19 mouse cellular contexts compared by ENCODE assay signal in genomic region chr1:133379254-133379985, GRCm38 (mm10). TPM values are rescaled to one million over a fixed set of nuclear protein-coding genes. Genes with fewer than 3 reads are reported as not detected.
DNase-seq lines count a peak whose midpoint lies in the region; ATAC-seq and TF ChIP-seq lines count a peak whose summit lies in the region.
"Had no signal": no experiment of that assay in that cellular context is flagged by ENCODE, and none has a peak within 500 bp of the region (broad histone marks: within the 10 kb centered on the region; RNA-seq: fewer than 3 reads in every experiment).

No protein-coding gene starts in this region.

- ATAC-seq in kidney, embryonic 14.5 days (ENCODE audit: low FRiP score, low TSS enrichment) = no peak
- ATAC-seq in midbrain, postnatal 0 days (ENCODE audit: low FRiP score) = no peak
- ATAC-seq in midbrain, embryonic 14.5 days (ENCODE audit: low FRiP score, low TSS enrichment) = no peak
- no peak for ATAC-seq in CD4-positive, CD25-positive, alpha-beta regulatory T cell, adult 4 months

- peak; percentile 94 for DNase-seq in heart, adult 11 months
- no peak for DNase-seq in heart, adult 18-20 months
- DNase-seq in kidney, adult 18-20 months = peak; percentile 45
- no peak for DNase-seq in midbrain, postnatal 0 days (ENCODE audit: low spot score)
- DNase-seq in midbrain, embryonic 14.5 days = no peak
- no peak for DNase-seq in limb, embryonic 10.5 days (ENCODE audit: low spot score)
- DNase-seq: cerebellum, postnatal 14 days; gastrocnemius, postnatal 36 days; heart, postnatal 10 days had no signal

- no peaks in the 10 kb centered on the region for H3K9me3 ChIP-seq in kidney, embryonic 14.5 days (ENCODE audit: control insufficient read depth, low read length)
- no peaks in the 10 kb centered on the region for H3K9me3 ChIP-seq in midbrain, postnatal 0 days (ENCODE audit: low read length)
- H3K9me3 ChIP-seq in midbrain, embryonic 14.5 days (ENCODE audit: control insufficient read depth, low read length) = no peaks in the 10 kb centered on the region
- no peaks in the 10 kb centered on the region for H3K9me3 ChIP-seq in limb, embryonic 10.5 days (replicated peaks)
- H3K9me3 ChIP-seq: limb, embryonic 12.5 days had no signal

- WGBS in kidney, embryonic 14.5 days = 68% methylated on average over 10 of the region's 10 CpGs
- 61% methylated on average over 10 of the region's 10 CpGs for WGBS in midbrain, postnatal 0 days
- WGBS in midbrain, embryonic 14.5 days = 62% methylated on average over 10 of the region's 10 CpGs
- WGBS in limb, embryonic 10.5 days = 63% methylated on average over 10 of the region's 10 CpGs

- H3K9ac ChIP-seq in kidney, embryonic 14.5 days (ENCODE audit: low read depth, low read length) = no peak overlapping the region
- H3K9ac ChIP-seq in midbrain, postnatal 0 days (replicated peaks; ENCODE audit: low read length, poor library complexity, severe bottlenecking) = 0 out of 2 replicates have a peak overlapping the region, but pooled peaks have one; percentile 1
- no peak overlapping the region for H3K9ac ChIP-seq in midbrain, embryonic 14.5 days (replicated peaks; ENCODE audit: low read length)
- H3K9ac ChIP-seq: limb, embryonic 12.5 days had no signal

- H3K4me1 ChIP-seq in kidney, embryonic 14.5 days (ENCODE audit: control insufficient read depth, insufficient read depth, low read length) = peaks cover 3% of the 10 kb centered on the region; the same call in 1 of the 2 replicates
- H3K4me1 ChIP-seq in midbrain, postnatal 0 days (ENCODE audit: insufficient read depth, low read length) = no peaks in the 10 kb centered on the region
- no peaks in the 10 kb centered on the region for H3K4me1 ChIP-seq in midbrain, embryonic 14.5 days (ENCODE audit: control insufficient read depth, insufficient read depth, low read length)
- peaks cover 30% of the 10 kb centered on the region for H3K4me1 ChIP-seq in limb, embryonic 10.5 days

- no peak for TF ChIP-seq CTCF in midbrain, postnatal 0 days (IDR thresholded peaks at IDR 0.05)

- H3K4me3 ChIP-seq in kidney, embryonic 14.5 days (ENCODE audit: low read length) = no peak overlapping the region
- no peak overlapping the region for H3K4me3 ChIP-seq in midbrain, postnatal 0 days (ENCODE audit: low read depth, low read length)
- no peak overlapping the region for H3K4me3 ChIP-seq in midbrain, embryonic 14.5 days (replicated peaks; ENCODE audit: low read depth, low read length)
- H3K4me3 ChIP-seq in limb, embryonic 10.5 days = no peak overlapping the region
- H3K4me3 ChIP-seq: layer of hippocampus, adult 2 months; limb, embryonic 12.5 days; myocyte had no signal

- H3K36me3 ChIP-seq in kidney, embryonic 14.5 days (ENCODE audit: control insufficient read depth, insufficient read depth, low read length) = peaks cover 20% of the 10 kb centered on the region; the same call in 1 of the 2 replicates
- peaks cover 8% of the 10 kb centered on the region; the same call in 1 of the 2 replicates for H3K36me3 ChIP-seq in midbrain, postnatal 0 days (ENCODE audit: insufficient read depth, low read length)
- peaks cover 7% of the 10 kb centered on the region for H3K36me3 ChIP-seq in midbrain, embryonic 14.5 days (ENCODE audit: control insufficient read depth, insufficient read depth, low read length)
- peaks cover 16% of the 10 kb centered on the region for H3K36me3 ChIP-seq in limb, embryonic 10.5 days

- H3K27ac ChIP-seq in kidney, embryonic 14.5 days (ENCODE audit: low read depth, low read length) = no peak overlapping the region
- no peak overlapping the region for H3K27ac ChIP-seq in midbrain, postnatal 0 days (ENCODE audit: low read depth, low read length)
- no peak overlapping the region for H3K27ac ChIP-seq in midbrain, embryonic 14.5 days (replicated peaks; ENCODE audit: low read depth, low read length)
- H3K27ac ChIP-seq in limb, embryonic 10.5 days = peak overlapping the region; percentile 17; the same call in 1 of the 2 replicates
- H3K27ac ChIP-seq: layer of hippocampus, adult 2 months; limb, embryonic 12.5 days had no signal

- no peaks in the 10 kb centered on the region for H3K27me3 ChIP-seq in kidney, embryonic 14.5 days (ENCODE audit: control insufficient read depth, insufficient read depth, low read length)
- no peaks in the 10 kb centered on the region for H3K27me3 ChIP-seq in midbrain, postnatal 0 days (ENCODE audit: insufficient read depth, low read length)
- no peaks in the 10 kb centered on the region for H3K27me3 ChIP-seq in midbrain, embryonic 14.5 days (ENCODE audit: control insufficient read depth, insufficient read depth, low read length)
- H3K27me3 ChIP-seq in limb, embryonic 10.5 days (ENCODE audit: low read depth, poor library complexity, severe bottlenecking) = no peaks in the 10 kb centered on the region
- H3K27me3 ChIP-seq: limb, embryonic 12.5 days had no signal

- H3K4me2 ChIP-seq in kidney, embryonic 14.5 days (replicated peaks; ENCODE audit: low read depth, low read length) = no peak overlapping the region
- H3K4me2 ChIP-seq in midbrain, postnatal 0 days (ENCODE audit: low read depth, low read length, poor library complexity, severe bottlenecking) = no peak overlapping the region
- H3K4me2 ChIP-seq in midbrain, embryonic 14.5 days (ENCODE audit: low read length) = no peak overlapping the region
- H3K4me2 ChIP-seq: limb, embryonic 12.5 days had no signal

RNA-seq across cellular contexts. Expression of gene Etnk2, which starts 16.0 kb away (rescaled TPM):
- total RNA-seq in heart, adult 18-20 months (2021) = under 1 TPM; 0.21 to 0.52 TPM
- 1.7 and 2.0 TPM in 2 replicates for polyA plus RNA-seq in kidney, embryonic 14.5 days (2014; fragmentation: Nextera tagmentation; extraction: Ambion mirVana)
- 49.8 and 52.0 TPM in 2 replicates for total RNA-seq in midbrain, postnatal 0 days (2014; rRNA removed)
- 34.5 and 37.2 TPM in 2 replicates for polyA plus RNA-seq in midbrain, postnatal 0 days (2015; fragmentation: Nextera tagmentation; extraction: Ambion mirVana)
- polyA plus RNA-seq in midbrain, embryonic 14.5 days (2014; fragmentation: Nextera tagmentation; extraction: Ambion mirVana) = 11.2 and 15.6 TPM in 2 replicates
- polyA plus RNA-seq in limb, embryonic 10.5 days (2016; fragmentation: Nextera tagmentation; extraction: Ambion mirVana) = 1.7 and 2.0 TPM in 2 replicates
- polyA plus RNA-seq in CD4-positive, CD25-positive, alpha-beta regulatory T cell, adult 4 months (2017; shearing (Covaris generic)) = not detected
- total RNA-seq: megakaryocyte progenitor cell, adult 5-6 weeks had no signal

RNA-seq across cellular contexts. Expression of gene Ren1, which starts 29.1 kb away (rescaled TPM):
- total RNA-seq in heart, adult 18-20 months (2021) = not detected
- polyA plus RNA-seq in kidney, embryonic 14.5 days (2014; fragmentation: Nextera tagmentation; extraction: Ambion mirVana) = 50.2 and 92.1 TPM in 2 replicates
- total RNA-seq in midbrain, postnatal 0 days (2014; rRNA removed) = 0.14 TPM in 1 of 2 replicates, not detected in the other
- 0.23 TPM in 1 of 2 replicates, not detected in the other for polyA plus RNA-seq in midbrain, postnatal 0 days (2015; fragmentation: Nextera tagmentation; extraction: Ambion mirVana)
- not detected in 2 replicates for polyA plus RNA-seq in midbrain, embryonic 14.5 days (2014; fragmentation: Nextera tagmentation; extraction: Ambion mirVana)
- 0.09 TPM in 1 of 2 replicates, not detected in the other for polyA plus RNA-seq in limb, embryonic 10.5 days (2016; fragmentation: Nextera tagmentation; extraction: Ambion mirVana)
- not detected for polyA plus RNA-seq in CD4-positive, CD25-positive, alpha-beta regulatory T cell, adult 4 months (2017; shearing (Covaris generic))
- total RNA-seq: gastrocnemius, postnatal 36 days; layer of hippocampus, adult 2 months; left cerebral cortex, adult 18-20 months; megakaryocyte progenitor cell, adult 5-6 weeks had no signal
- polyA plus RNA-seq: embryonic facial prominence, embryonic 11.5 days; limb, embryonic 12.5 days; myocyte; spleen, adult 2 months had no signal

RNA-seq across cellular contexts. Expression of gene Sox13, which starts 44.8 kb away (rescaled TPM):
- 10 to 100 TPM in 1 of 2 experiments, 1 to 10 TPM in 1; 9.8 to 10.8 TPM for total RNA-seq in heart, adult 18-20 months (2021)
- 13.8 and 16.2 TPM in 2 replicates for polyA plus RNA-seq in kidney, embryonic 14.5 days (2014; fragmentation: Nextera tagmentation; extraction: Ambion mirVana)
- 16.5 and 17.3 TPM in 2 replicates for total RNA-seq in midbrain, postnatal 0 days (2014; rRNA removed)
- polyA plus RNA-seq in midbrain, postnatal 0 days (2015; fragmentation: Nextera tagmentation; extraction: Ambion mirVana) = 3.3 and 4.7 TPM in 2 replicates
- polyA plus RNA-seq in midbrain, embryonic 14.5 days (2014; fragmentation: Nextera tagmentation; extraction: Ambion mirVana) = 5.9 and 9.7 TPM in 2 replicates
- polyA plus RNA-seq in limb, embryonic 10.5 days (2016; fragmentation: Nextera tagmentation; extraction: Ambion mirVana) = 10.3 and 12.9 TPM in 2 replicates
- not detected for polyA plus RNA-seq in CD4-positive, CD25-positive, alpha-beta regulatory T cell, adult 4 months (2017; shearing (Covaris generic))

RNA-seq across cellular contexts. Expression of gene Kiss1, which starts 57.7 kb away (rescaled TPM):
- total RNA-seq in heart, adult 18-20 months (2021) = not detected
- polyA plus RNA-seq in kidney, embryonic 14.5 days (2014; fragmentation: Nextera tagmentation; extraction: Ambion mirVana) = not detected in 2 replicates
- not detected in 2 replicates for total RNA-seq in midbrain, postnatal 0 days (2014; rRNA removed)
- 0.47 and 2.6 TPM in 2 replicates for polyA plus RNA-seq in midbrain, postnatal 0 days (2015; fragmentation: Nextera tagmentation; extraction: Ambion mirVana)
- polyA plus RNA-seq in midbrain, embryonic 14.5 days (2014; fragmentation: Nextera tagmentation; extraction: Ambion mirVana) = not detected in 2 replicates
- polyA plus RNA-seq in limb, embryonic 10.5 days (2016; fragmentation: Nextera tagmentation; extraction: Ambion mirVana) = not detected in 2 replicates
- not detected for polyA plus RNA-seq in CD4-positive, CD25-positive, alpha-beta regulatory T cell, adult 4 months (2017; shearing (Covaris generic))
- total RNA-seq: gastrocnemius, postnatal 36 days; heart, postnatal 10 days; layer of hippocampus, adult 2 months; left cerebral cortex, adult 18-20 months; megakaryocyte progenitor cell, adult 5-6 weeks had no signal
- polyA plus RNA-seq: embryonic facial prominence, embryonic 11.5 days; limb, embryonic 12.5 days; liver, embryonic 16.5 days; myocyte; spleen, adult 2 months had no signal

Comparison
In these comparisons a context has a peak if more than half of its experiments do, and no peak if none do; other contexts are left out.
1. DNase-seq: peak in heart, adult 11 months (single experiment) and kidney, adult 18-20 months (single experiment); none in heart, adult 18-20 months (0 of 2), midbrain, postnatal 0 days (single experiment), midbrain, embryonic 14.5 days (single experiment) and limb, embryonic 10.5 days (single experiment).
2. RNA of gene Ren1, which starts 29.1 kb away (polyA plus RNA-seq): 50.2 to 92.1 TPM in kidney, embryonic 14.5 days; 0.23 TPM in midbrain, postnatal 0 days, not detected in midbrain, embryonic 14.5 days, 0.09 TPM in limb, embryonic 10.5 days and not detected in CD4-positive, CD25-positive, alpha-beta regulatory T cell, adult 4 months; every median in the first group is over 10 times any median in the second.